Mouse (Mus musculus) adrenal gland, postnatal 4 days (tissue): ENCODE data around the gene Ikzf3. TPM values are rescaled to one million over a fixed set of nuclear protein-coding genes. Genes with fewer than 3 reads are reported as not detected.
A peak's percentile ranks its signal among the peaks of the same experiment; 100 is the strongest.

ENCODE experiments used
- DNase-seq, 2 experiments: peaks; one replicate each; pipeline ENCODE4 v3.0.0; 2021 to 2022; ENCODE audit warnings: low spot score in 2 of 2, mixed read lengths in 2 of 2
- long read RNA-seq, 2 experiments: library from polyadenylated mRNA; stranded (forward); transcript quantifications; one replicate each; pipeline ENCODE4 v2.0.0; 2021
- total RNA-seq, 2 experiments: library from RNA; stranded (reverse); gene quantifications; 2 replicates each; pipeline ENCODE4 v1.2.3; 2021

Ikzf3 gene
- 1 to 10 TPM in 1 of 2 experiments, under 1 TPM in 1; 0.36 to 1.4 TPM for total RNA-seq
- long read RNA-seq, experiment 1: 0 reads
- long read RNA-seq, experiment 2, partial matches to known transcripts: 0 of 1 reads
- long read RNA-seq, experiment 2, other reads (novel, unspliced or antisense): 1 of 1 reads

- no peak for DNase-seq
These were observed at the start of gene Ikzf3 for GRCm38 (mm10) chr11:98545711-98546231. Ikzf3 (minus strand) TSS chr11:98546031.

- no peak for DNase-seq
These were observed 49.6 kb upstream of the Ikzf3 start for GRCm38 (mm10) chr11:98595473-98595872.

GRCm38 (mm10) chr11:98595021-98595420 lies 49.2 kb upstream of the Ikzf3 start:
- no peak for DNase-seq

GRCm38 (mm10) chr11:98590548-98591445 lies 45.0 kb upstream of the Ikzf3 start:
- no peak for DNase-seq

GRCm38 (mm10) chr11:98589306-98589705 lies 43.5 kb upstream of the Ikzf3 start:
- DNase-seq: no peak

- no peak for DNase-seq
These were observed 43.0 kb upstream of the Ikzf3 start for GRCm38 (mm10) chr11:98588833-98589281.

GRCm38 (mm10) chr11:98587684-98588546 lies 42.1 kb upstream of the Ikzf3 start:
- peak; percentile 39 to 62 for DNase-seq

- DNase-seq: peak; percentile 95 to 99
These were observed 41.2 kb upstream of the Ikzf3 start, which contains the start of gene Ormdl3 for GRCm38 (mm10) chr11:98586892-98587563. Ormdl3 (minus strand) TSS chr11:98587368.

- no peak for DNase-seq
These were observed 40.5 kb upstream of the Ikzf3 start for GRCm38 (mm10) chr11:98586087-98586891.

GRCm38 (mm10) chr11:98584629-98585177 lies 38.9 kb upstream of the Ikzf3 start:
- no peak for DNase-seq

- no peak for DNase-seq
These were observed 38.3 kb upstream of the Ikzf3 start for GRCm38 (mm10) chr11:98584146-98584545.

- no peak for DNase-seq
These were observed 37.7 kb upstream of the Ikzf3 start for GRCm38 (mm10) chr11:98583571-98583970.

GRCm38 (mm10) chr11:98583265-98583552 lies 37.4 kb upstream of the Ikzf3 start:
- DNase-seq: no peak

GRCm38 (mm10) chr11:98582551-98583264 lies 36.9 kb upstream of the Ikzf3 start:
- no peak for DNase-seq

GRCm38 (mm10) chr11:98582030-98582388 lies 36.2 kb upstream of the Ikzf3 start:
- DNase-seq: no peak

GRCm38 (mm10) chr11:98581286-98582029 lies 35.6 kb upstream of the Ikzf3 start:
- no peak for DNase-seq

- no peak for DNase-seq
These were observed 34.7 kb upstream of the Ikzf3 start for GRCm38 (mm10) chr11:98580301-98581121.

- no peak for DNase-seq
These were observed 31.9 kb upstream of the Ikzf3 start for GRCm38 (mm10) chr11:98577776-98578175.
